Mouse (Mus musculus): ENCODE data around the gene Tnfaip1. TPM values are rescaled to one million over a fixed set of nuclear protein-coding genes. Genes with fewer than 3 reads are reported as not detected.

Gene Tnfaip1
- polyA plus RNA-seq, 2 experiments, result 6.7 to 12.6 TPM

GRCm38 (mm10) chr11:78551059-78551398, 14.9 kb upstream of the Tnfaip1 start:
- Histone ChIP-seq H3K36me3 (replicated peaks; ENCODE audit: control insufficient read depth, insufficient read depth, low read depth) (no peaks in the 10 kb centered on the region), H3K4me1 (replicated peaks; ENCODE audit: control insufficient read depth in 2 of 2, insufficient read depth in 2 of 2, low read length in 1 of 2) (peaks cover 6 to 32% of the 10 kb centered on the region in 2 experiments), H3K4me2 (ENCODE audit: low read depth) (peak overlapping the region; percentile 87), H3K4me3 (ENCODE audit: insufficient read depth in 1 of 2, low read depth in 2 of 2, low read length in 2 of 2) (peak overlapping the region; percentile 46 to 76), H3K27me3 (ENCODE audit: control insufficient read depth, insufficient read depth, low read length) (no peaks in the 10 kb centered on the region), H3K27ac (no peak overlapping the region), H3K9me3 (ENCODE audit: control insufficient read depth, low read length) (no peaks in the 10 kb centered on the region), H3K9ac (replicated peaks) (0 out of 2 replicates have a peak overlapping the region, but pooled peaks have one; percentile 31)
- 22% methylated on average over 6 of the region's 6 CpGs for WGBS (ENCODE audit: insufficient replicate concordance)
- TF ChIP-seq EP300 (IDR thresholded peaks at IDR 0.05; ENCODE audit: low read depth) (no peak), CTCF (IDR thresholded peaks at IDR 0.05; ENCODE audit: low read depth) (no peak)
- DNase-seq (ENCODE audit: low read depth in 3 of 3, low spot score in 3 of 3) (no peak), ATAC-seq (ENCODE audit: insufficient read depth) (0 out of 2 replicates have a peak, but pooled peaks have one; percentile 1)

DNA sequence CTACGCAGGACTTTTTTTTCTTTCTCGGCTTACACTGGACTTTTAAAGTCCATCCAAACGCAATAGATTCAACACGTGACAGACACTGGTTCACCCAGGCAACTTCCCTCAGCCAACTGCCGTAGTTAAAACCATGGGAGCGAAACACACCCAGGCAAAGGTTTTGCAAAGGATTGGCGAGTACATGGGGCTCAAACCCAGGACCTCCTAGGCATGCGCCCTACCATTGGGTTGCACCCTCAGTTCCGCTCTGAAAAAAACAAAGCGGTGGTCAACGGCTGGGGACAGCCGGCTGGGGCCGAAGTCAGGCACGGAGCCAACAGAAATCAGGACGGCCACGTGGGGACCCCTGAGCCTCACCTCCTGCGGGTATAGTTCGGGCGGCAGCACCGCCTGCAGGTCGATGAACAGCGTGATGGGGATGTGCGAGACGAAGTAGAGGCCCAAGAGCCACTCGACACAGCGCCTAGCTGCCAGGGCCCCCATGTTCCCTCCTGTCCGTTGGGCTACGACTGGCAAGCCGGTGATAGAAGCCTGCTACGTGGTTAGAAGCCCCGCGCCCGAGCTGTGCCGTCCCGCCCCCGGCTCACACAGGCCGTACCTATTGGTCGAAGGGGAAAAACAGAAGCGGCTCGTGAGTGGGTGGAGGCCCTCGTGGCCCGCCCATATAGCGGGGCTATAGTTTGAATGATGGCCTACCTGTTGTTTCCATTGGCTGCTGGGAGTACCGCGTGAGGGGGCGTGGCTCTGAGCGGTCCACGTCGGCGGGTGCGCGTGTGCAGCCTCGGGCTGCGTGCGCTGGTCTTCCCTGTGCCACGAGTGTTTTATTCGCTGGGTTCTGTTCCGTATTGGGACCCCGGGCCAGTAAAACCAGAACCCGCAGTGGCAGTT, 14.3 kb upstream of the Tnfaip1 start, which contains the start of gene Tmem97:
Gene Tmem97, minus strand, starts transcription at position 610 of the 891 bp plus-strand sequence.
- no peaks in the 10 kb centered on the region for H3K27me3 ChIP-seq (ENCODE audit: control insufficient read depth, insufficient read depth, low read length)
- H3K4me2 ChIP-seq (ENCODE audit: low read depth), result peak within 1 kb of the TSS; percentile 87
- peaks cover 6 to 29% of the 10 kb centered on the region in 2 experiments for H3K4me1 ChIP-seq (replicated peaks; ENCODE audit: control insufficient read depth in 2 of 2, insufficient read depth in 2 of 2, low read length in 1 of 2)
- DNase-seq (ENCODE audit: low read depth in 3 of 3, low spot score in 3 of 3), result peak; percentile 92 to 93 (median 93)
- peak within 1 kb of the TSS; percentile 5 for H3K27ac ChIP-seq
- H3K9ac ChIP-seq (replicated peaks), result peak within 1 kb of the TSS; percentile 71
- TF ChIP-seq CTCF (IDR thresholded peaks at IDR 0.05; ENCODE audit: low read depth) (peak; percentile 51), EP300 (IDR thresholded peaks at IDR 0.05; ENCODE audit: low read depth) (no peak)
- peak within 1 kb of the TSS; percentile 70 to 76 for H3K4me3 ChIP-seq (ENCODE audit: insufficient read depth in 1 of 2, low read depth in 2 of 2, low read length in 2 of 2)
- H3K36me3 ChIP-seq (replicated peaks; ENCODE audit: control insufficient read depth, insufficient read depth, low read depth), result no peaks in the 10 kb centered on the region
- peak; percentile 100 for ATAC-seq (ENCODE audit: insufficient read depth)
- H3K9me3 ChIP-seq (ENCODE audit: control insufficient read depth, low read length), result no peaks in the 10 kb centered on the region
- under 1% methylated on average over 60 of the region's 60 CpGs for WGBS (ENCODE audit: insufficient replicate concordance)

DNA sequence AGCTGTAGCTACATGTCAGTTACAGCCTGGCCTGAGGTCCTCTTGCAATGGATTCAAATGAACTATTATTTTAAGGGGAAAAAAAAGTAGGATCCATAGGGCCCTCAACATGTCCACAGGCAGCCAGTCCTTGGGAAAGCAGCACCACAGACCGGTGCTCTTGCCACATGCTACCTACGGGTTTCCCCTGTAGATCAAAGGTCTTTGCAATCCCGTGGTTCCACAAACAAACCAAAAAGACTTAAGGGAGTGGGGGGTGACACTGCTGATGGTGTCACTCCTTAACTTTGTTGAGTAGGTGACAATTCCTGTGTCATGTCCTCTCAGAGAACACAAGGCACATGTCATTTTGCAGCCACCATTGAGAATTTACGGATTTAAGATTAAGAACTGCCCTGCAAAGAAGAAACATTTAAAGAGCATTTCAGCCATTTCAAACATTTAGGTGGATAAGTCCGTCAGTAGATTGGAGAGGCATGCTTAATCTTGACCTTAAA, 13.4 kb upstream of the Tnfaip1 start:
- Histone ChIP-seq H3K4me2 (ENCODE audit: low read depth) (peak overlapping the region; percentile 87), H3K27ac (peak overlapping the region; percentile 5; the same call in 1 of the 2 replicates), H3K27me3 (ENCODE audit: control insufficient read depth, insufficient read depth, low read length) (no peaks in the 10 kb centered on the region), H3K4me3 (ENCODE audit: insufficient read depth in 1 of 2, low read depth in 2 of 2, low read length in 2 of 2) (peak overlapping the region; percentile 70 to 76), H3K9me3 (ENCODE audit: control insufficient read depth, low read length) (no peaks in the 10 kb centered on the region), H3K9ac (replicated peaks) (peak overlapping the region; percentile 71), H3K4me1 (replicated peaks; ENCODE audit: control insufficient read depth in 2 of 2, insufficient read depth in 2 of 2, low read length in 1 of 2) (peaks cover 6 to 30% of the 10 kb centered on the region in 2 experiments), H3K36me3 (replicated peaks; ENCODE audit: control insufficient read depth, insufficient read depth, low read depth) (no peaks in the 10 kb centered on the region)
- ATAC-seq (ENCODE audit: insufficient read depth) (no peak), DNase-seq (ENCODE audit: low read depth in 3 of 3, low spot score in 3 of 3) (no peak)
- WGBS (ENCODE audit: insufficient replicate concordance), result 4% methylated on average over 5 of the region's 5 CpGs
- no peak for TF ChIP-seq EP300 (IDR thresholded peaks at IDR 0.05; ENCODE audit: low read depth)
- no peak for TF ChIP-seq CTCF (IDR thresholded peaks at IDR 0.05; ENCODE audit: low read depth)

GRCm38 (mm10) chr11:78547718-78548460, 11.8 kb upstream of the Tnfaip1 start:
- H3K36me3 ChIP-seq (replicated peaks; ENCODE audit: control insufficient read depth, insufficient read depth, low read depth), result peaks cover 4% of the 10 kb centered on the region
- no peak for DNase-seq (ENCODE audit: low read depth in 3 of 3, low spot score in 3 of 3)
- H3K4me3 ChIP-seq (ENCODE audit: insufficient read depth in 1 of 2, low read depth in 2 of 2, low read length in 2 of 2), result no peak overlapping the region; a peak in 1 of 4 replicates
- 43% methylated on average over 2 of the region's 2 CpGs for WGBS (ENCODE audit: insufficient replicate concordance)
- no peak for ATAC-seq (ENCODE audit: insufficient read depth)
- peaks cover 6 to 30% of the 10 kb centered on the region in 2 experiments for H3K4me1 ChIP-seq (replicated peaks; ENCODE audit: control insufficient read depth in 2 of 2, insufficient read depth in 2 of 2, low read length in 1 of 2)
- TF ChIP-seq CTCF (IDR thresholded peaks at IDR 0.05; ENCODE audit: low read depth), result no peak
- no peak for TF ChIP-seq EP300 (IDR thresholded peaks at IDR 0.05; ENCODE audit: low read depth)
- H3K27ac ChIP-seq, result no peak overlapping the region
- H3K9ac ChIP-seq (replicated peaks), result no peak overlapping the region
- no peaks in the 10 kb centered on the region for H3K27me3 ChIP-seq (ENCODE audit: control insufficient read depth, insufficient read depth, low read length)
- no peaks in the 10 kb centered on the region for H3K9me3 ChIP-seq (ENCODE audit: control insufficient read depth, low read length)
- H3K4me2 ChIP-seq (ENCODE audit: low read depth), result peak overlapping the region; percentile 87
